Mouse (Mus musculus) embryonic facial prominence, embryonic 15.5 days (tissue): ENCODE measurements around the gene Apom. TPM values are rescaled to one million over a fixed set of nuclear protein-coding genes. Genes with fewer than 3 reads are reported as not detected.
A peak's percentile ranks its signal among the peaks of the same experiment; 100 is the strongest.

Source experiments
- ATAC-seq: fragments of 200-750 bp; cut with Nextera tagmentation; 2 replicates; pipeline ENCODE4 v1.8.0; 2017; ENCODE audit warnings: low read depth, moderate TSS enrichment; ENCODE audit not compliant: insufficient number of reproducible peaks, low FRiP score, low TSS enrichment
- H3K27ac ChIP-seq: fragments of 300-500 bp; sonication (generic); replicated peaks from 2 replicates; pipeline ENCODE4 v1.5.1; 2015; ENCODE audit warnings: mild to moderate bottlenecking, inconsistent platforms
- H3K27me3 ChIP-seq: fragments of 300-500 bp; sonication (generic); 2 replicates; pipeline ENCODE4 v1.6.1; 2015; ENCODE audit warnings: inconsistent platforms
- H3K36me3 ChIP-seq: fragments of 300-500 bp; sonication (generic); 2 replicates; pipeline ENCODE4 v1.6.1; 2015; ENCODE audit warnings: mild to moderate bottlenecking, inconsistent platforms
- H3K4me1 ChIP-seq: fragments of 300-500 bp; sonication (generic); 2 replicates; pipeline ENCODE4 v1.6.1; 2015; ENCODE audit warnings: inconsistent platforms
- H3K4me2 ChIP-seq: fragments of 300-500 bp; sonication (generic); replicated peaks from 2 replicates; pipeline ENCODE4 v1.6.1; 2015; ENCODE audit warnings: mild to moderate bottlenecking, inconsistent platforms
- H3K4me3 ChIP-seq: fragments of 300-500 bp; sonication (generic); replicated peaks from 2 replicates; pipeline ENCODE4 v1.5.1; 2015; ENCODE audit warnings: mild to moderate bottlenecking, inconsistent platforms
- H3K9ac ChIP-seq: fragments of 300-500 bp; sonication (generic); 2 replicates; pipeline ENCODE4 v1.6.1; 2015; ENCODE audit warnings: inconsistent platforms
- H3K9me3 ChIP-seq: fragments of 300-500 bp; sonication (generic); replicated peaks from 2 replicates; pipeline ENCODE4 v1.6.1; 2016; ENCODE audit warnings: inconsistent platforms
- WGBS: fragments of 180-500 bp; shearing (Covaris S2); methylation state at CpG from one replicate; pipeline ENCODE4 v1.1.7; 2015; 5-methylcytosine and 5-hydroxymethylcytosine counted together
- polyA plus RNA-seq: library from polyadenylated mRNA; unstranded; fragments of >200 nt; fragmentation: Nextera tagmentation; extraction: Ambion mirVana; gene quantifications from 2 replicates; pipeline ENCODE4 v1.2.1, GENCODE M21; 2015

Gene Apom
- polyA plus RNA-seq, 1 experiment from 2014 or later, result not detected

DNA sequence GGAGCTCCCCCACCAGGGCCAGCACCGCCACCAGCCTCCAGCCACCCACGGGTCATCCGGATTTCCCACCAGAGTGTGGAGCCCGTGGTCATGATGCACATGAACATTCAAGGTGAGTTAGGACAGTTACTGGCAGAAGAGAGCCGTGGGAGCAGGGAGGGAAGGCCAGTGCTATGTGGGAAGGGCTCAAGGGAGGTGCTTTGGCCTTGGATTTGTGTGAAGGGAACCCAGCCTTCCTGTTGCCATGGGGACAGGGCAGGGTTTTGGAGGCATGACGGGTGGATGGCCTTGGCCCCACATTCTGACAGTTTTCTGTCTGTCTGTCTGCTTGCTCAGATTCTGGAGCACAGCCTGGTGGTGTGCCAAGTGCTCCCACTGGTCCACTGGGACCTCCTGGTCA is 10.1 kb upstream of the Apom start:
- H3K4me2 ChIP-seq, result no peak overlapping the region
- peaks cover 96% of the 10 kb centered on the region for H3K36me3 ChIP-seq
- H3K9me3 ChIP-seq, result no peaks in the 10 kb centered on the region
- no peaks in the 10 kb centered on the region for H3K27me3 ChIP-seq
- no peak overlapping the region for H3K27ac ChIP-seq
- WGBS, result 89% methylated on average over 6 of the region's 6 CpGs
- peaks cover 9% of the 10 kb centered on the region for H3K4me1 ChIP-seq
- no peak overlapping the region for H3K4me3 ChIP-seq
- ATAC-seq, result no peak
- no peak overlapping the region for H3K9ac ChIP-seq

DNA sequence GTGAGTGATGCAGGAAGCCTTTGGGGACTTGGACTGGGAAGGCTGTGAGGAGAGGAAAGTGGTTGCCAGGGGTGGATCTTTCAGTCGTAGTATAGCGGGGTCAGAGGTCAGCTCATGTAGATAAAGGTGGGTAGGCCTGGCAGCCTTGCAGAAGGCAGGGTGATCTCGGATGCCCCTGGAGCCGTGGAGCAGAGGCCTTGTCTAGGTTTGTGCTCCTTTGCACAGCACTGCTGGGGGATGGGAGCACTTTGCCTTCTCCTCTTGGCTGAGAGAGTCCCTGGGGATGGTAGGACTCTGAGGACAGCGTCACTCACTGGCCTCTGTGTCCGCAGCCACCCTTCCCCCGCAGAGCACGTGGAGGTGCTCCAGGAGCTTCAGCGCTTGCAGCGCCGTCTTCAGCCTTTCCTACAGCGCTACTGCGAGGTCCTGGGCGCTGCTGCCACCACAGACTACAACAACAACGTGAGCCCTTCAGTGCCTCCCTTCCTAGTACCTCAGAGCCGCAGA is 8.7 kb upstream of the Apom start:
- peaks cover 82% of the 10 kb centered on the region for H3K36me3 ChIP-seq
- no peak overlapping the region for H3K9ac ChIP-seq
- ATAC-seq, result no peak
- no peak overlapping the region for H3K4me3 ChIP-seq
- no peaks in the 10 kb centered on the region for H3K27me3 ChIP-seq
- H3K4me1 ChIP-seq, result peaks cover 18% of the 10 kb centered on the region
- H3K9me3 ChIP-seq, result no peaks in the 10 kb centered on the region
- H3K27ac ChIP-seq, result no peak overlapping the region
- WGBS, result 82% methylated on average over 16 of the region's 16 CpGs
- H3K4me2 ChIP-seq, result no peak overlapping the region

DNA sequence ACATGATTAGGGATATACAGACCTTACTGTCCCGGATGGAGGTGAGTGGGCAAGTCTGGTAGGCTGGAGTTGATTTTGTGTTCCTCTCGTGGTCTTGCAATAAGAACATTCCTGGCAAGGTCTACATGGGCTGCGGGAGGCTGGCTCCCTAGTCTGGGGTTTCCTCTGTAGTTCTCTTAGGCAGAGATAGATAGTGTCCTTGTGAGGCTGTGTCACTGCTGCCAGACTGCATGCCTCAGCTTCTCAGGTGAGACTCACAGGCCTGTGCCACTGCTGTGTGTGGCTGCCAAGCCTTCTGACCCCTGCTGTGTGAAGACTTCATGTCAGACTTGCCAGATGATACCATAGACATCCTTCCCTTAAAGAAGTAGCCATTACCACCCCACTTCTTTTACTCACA is 7.4 kb upstream of the Apom start:
- no peak overlapping the region for H3K4me3 ChIP-seq
- no peak overlapping the region for H3K4me2 ChIP-seq
- H3K27ac ChIP-seq, result no peak overlapping the region
- peaks cover 69% of the 10 kb centered on the region for H3K36me3 ChIP-seq
- H3K4me1 ChIP-seq, result peaks cover 18% of the 10 kb centered on the region
- WGBS, result 81% methylated on average over 3 of the region's 3 CpGs
- H3K9me3 ChIP-seq, result no peaks in the 10 kb centered on the region
- 0 out of 2 replicates have a peak overlapping the region, but pooled peaks have one; percentile 9 for H3K9ac ChIP-seq
- no peak for ATAC-seq
- H3K27me3 ChIP-seq, result no peaks in the 10 kb centered on the region

DNA sequence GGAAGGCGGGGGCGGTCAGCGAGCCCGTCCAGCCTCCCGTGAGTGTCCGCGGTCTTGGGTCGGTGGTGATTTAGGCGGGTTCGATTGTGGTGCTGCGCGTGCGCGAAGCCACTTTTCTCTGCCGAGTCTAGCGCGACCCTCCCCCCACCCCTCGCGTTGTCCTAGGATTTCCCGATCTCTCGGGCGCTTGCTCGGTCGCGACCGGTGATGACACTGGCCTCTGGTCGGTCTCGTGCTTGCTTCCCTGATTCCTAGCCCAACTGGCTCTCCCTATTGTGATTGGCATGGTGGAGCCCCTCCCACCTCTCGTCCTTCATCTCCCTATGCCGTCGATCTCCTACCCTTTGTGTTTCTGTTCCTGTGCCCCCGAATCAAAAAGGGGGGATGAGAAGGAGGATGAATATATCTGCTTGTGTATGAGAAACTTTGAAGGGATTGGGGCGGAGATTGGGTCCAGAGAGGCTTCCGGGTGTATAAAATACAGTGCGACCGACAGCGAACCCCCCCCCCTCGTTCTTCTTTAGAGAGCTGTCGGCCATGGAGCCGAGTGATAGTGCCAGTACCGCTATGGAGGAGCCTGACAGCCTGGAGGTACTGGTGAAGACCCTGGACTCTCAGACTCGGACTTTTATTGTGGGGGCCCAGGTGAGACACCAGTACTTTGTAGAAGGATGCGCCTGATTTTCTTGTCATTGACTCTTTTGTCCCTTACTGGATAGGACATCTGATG is 3.9 kb upstream of the Apom start:
- H3K4me2 ChIP-seq, result peak overlapping the region; percentile 80
- peaks cover 18% of the 10 kb centered on the region for H3K4me1 ChIP-seq
- peak overlapping the region; percentile 68 for H3K9ac ChIP-seq
- peak overlapping the region; percentile 78 for H3K4me3 ChIP-seq
- H3K27ac ChIP-seq, result peak overlapping the region; percentile 96
- peak; percentile 39 for ATAC-seq
- no peaks in the 10 kb centered on the region for H3K9me3 ChIP-seq
- no peaks in the 10 kb centered on the region for H3K27me3 ChIP-seq
- WGBS, result 2% methylated on average over 43 of the region's 43 CpGs
- peaks cover 35% of the 10 kb centered on the region for H3K36me3 ChIP-seq

DNA sequence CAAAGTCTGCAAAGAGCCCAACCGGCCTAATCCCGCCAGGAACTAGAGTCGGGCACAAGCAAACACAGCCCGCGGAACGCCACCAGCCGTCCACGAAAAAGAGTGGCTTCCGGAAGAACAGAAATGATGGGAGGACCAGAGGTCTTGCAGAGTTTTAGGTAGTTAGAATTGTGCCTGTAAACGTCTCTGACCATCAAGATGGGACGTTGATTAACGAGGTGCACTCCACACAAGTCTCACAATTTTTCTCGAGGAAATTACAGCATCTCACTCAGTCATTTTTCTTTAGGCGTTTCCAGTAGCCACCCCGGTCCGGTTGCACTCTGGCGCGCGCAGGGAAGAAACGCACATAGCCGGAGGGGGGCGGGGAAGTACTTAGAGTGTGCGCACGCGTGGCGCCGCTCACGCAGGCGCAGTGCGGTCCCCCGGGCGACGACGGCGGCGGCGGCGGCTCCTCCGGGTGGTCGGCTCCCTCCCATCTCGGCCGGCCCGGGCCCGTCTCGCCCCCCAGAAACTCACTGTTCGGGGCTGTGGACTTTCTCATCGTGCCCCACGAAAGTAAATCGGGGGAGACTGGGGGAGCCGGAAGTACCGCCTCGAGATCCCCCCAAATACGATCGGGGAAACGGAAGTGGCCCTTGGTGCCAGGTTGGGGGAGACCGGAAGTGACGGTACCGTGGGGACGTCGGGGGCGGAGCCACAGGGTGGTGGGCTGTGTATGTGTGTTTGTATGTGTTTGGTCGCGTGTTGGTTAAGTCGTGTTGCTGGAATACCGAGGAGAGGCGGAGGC is 3.1 kb upstream of the Apom start, which contains the start of gene Bag6:
Gene Bag6, plus strand, starts transcription at position 378 of the 790 bp plus-strand sequence.
- ATAC-seq, result peak; percentile 95
- H3K4me3 ChIP-seq, result peak within 1 kb of the TSS; percentile 78
- under 1% methylated on average over 66 of the region's 66 CpGs for WGBS

DNA sequence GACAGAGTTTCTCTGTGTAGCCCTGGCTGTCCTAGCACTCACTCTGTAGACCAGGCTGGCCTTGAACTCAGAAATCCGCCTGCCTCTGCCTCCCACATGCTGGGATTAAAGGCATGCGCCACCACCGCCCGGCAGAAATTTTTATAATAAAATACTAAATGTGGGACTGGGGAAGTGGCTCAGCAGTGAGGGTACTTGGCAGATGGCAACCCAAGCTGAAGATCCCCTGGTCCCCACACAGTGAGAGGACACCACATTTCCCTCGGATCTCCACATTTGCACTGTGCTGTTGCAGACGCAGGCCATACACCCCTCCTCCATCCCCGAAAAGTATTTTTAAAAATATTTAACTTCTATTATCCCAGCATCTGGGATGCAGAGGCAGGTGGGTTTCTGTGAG is 1.7 kb upstream of the Apom start:
- H3K9ac ChIP-seq, result no peak overlapping the region
- H3K27ac ChIP-seq, result no peak overlapping the region
- no peak for ATAC-seq
- H3K9me3 ChIP-seq, result no peaks in the 10 kb centered on the region
- no peaks in the 10 kb centered on the region for H3K27me3 ChIP-seq
- peaks cover 23% of the 10 kb centered on the region for H3K36me3 ChIP-seq
- peaks cover 20% of the 10 kb centered on the region for H3K4me1 ChIP-seq
- 92% methylated on average over 7 of the region's 7 CpGs for WGBS
- H3K4me3 ChIP-seq, result no peak overlapping the region
- H3K4me2 ChIP-seq, result no peak overlapping the region

More for the DNA sequence above, 3.1 kb upstream of the Apom start, which contains the start of gene Bag6:
- H3K27me3 ChIP-seq, result no peaks in the 10 kb centered on the region
- H3K27ac ChIP-seq, result peak within 1 kb of the TSS; percentile 96
- no peaks in the 10 kb centered on the region for H3K9me3 ChIP-seq
- H3K9ac ChIP-seq, result peak within 1 kb of the TSS; percentile 68
- peaks cover 34% of the 10 kb centered on the region for H3K36me3 ChIP-seq
- H3K4me2 ChIP-seq, result peak within 1 kb of the TSS; percentile 80
- peaks cover 18% of the 10 kb centered on the region for H3K4me1 ChIP-seq

DNA sequence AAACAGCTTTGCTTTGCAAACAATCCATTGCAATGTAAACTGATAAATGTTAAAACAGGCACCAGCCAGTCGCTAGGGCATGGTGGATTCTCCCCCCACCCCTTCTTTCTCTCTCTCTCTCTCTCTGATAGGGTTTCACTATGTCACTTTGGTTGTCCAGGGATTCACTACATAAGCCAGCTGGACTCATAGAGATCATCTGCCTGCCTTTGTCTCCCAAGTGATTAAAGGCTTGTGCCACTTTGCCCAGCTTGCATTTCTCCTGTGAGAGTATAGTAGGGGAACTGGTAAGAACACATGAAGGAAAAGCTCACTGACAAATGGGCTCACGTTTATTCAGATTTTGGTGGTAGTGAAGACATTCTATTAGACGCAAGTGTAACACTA is 317 bp upstream of the Apom start:
- peaks cover 24% of the 10 kb centered on the region for H3K4me1 ChIP-seq
- H3K4me2 ChIP-seq, result no peak overlapping the region
- peaks cover 12% of the 10 kb centered on the region for H3K36me3 ChIP-seq
- no peaks in the 10 kb centered on the region for H3K27me3 ChIP-seq
- no peaks in the 10 kb centered on the region for H3K9me3 ChIP-seq
- no peak overlapping the region for H3K27ac ChIP-seq
- 76% methylated on average over 3 of the region's 3 CpGs for WGBS
- no peak overlapping the region for H3K9ac ChIP-seq
- H3K4me3 ChIP-seq, result no peak overlapping the region
- no peak for ATAC-seq

DNA sequence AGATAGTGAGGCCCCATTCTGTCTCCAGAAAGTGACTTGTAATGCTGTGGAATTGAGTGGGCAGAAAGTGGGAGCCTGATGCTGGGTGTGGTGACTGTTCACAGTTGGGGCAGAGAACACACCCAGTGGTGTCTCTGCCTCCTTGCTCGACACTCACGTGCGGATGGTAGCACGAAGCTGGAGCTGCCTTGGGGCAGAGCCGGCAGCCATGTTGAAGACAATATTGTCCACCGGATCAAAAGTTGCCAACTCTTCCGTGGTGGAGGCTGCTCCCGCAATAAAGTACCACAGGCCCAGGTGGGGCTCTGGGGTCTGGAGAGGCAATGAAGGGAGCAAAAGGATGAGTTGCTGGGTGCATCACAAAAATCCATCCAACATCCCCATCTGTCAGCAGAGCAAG is 812 bp downstream of the Apom start:
- no peak overlapping the region for H3K9ac ChIP-seq
- no peaks in the 10 kb centered on the region for H3K9me3 ChIP-seq
- H3K27me3 ChIP-seq, result no peaks in the 10 kb centered on the region
- 84% methylated on average over 8 of the region's 8 CpGs for WGBS
- H3K36me3 ChIP-seq, result peaks cover 12% of the 10 kb centered on the region
- no peak overlapping the region for H3K4me3 ChIP-seq
- no peak for ATAC-seq
- no peak overlapping the region for H3K4me2 ChIP-seq
- H3K4me1 ChIP-seq, result peaks cover 21% of the 10 kb centered on the region
- H3K27ac ChIP-seq, result no peak overlapping the region

DNA sequence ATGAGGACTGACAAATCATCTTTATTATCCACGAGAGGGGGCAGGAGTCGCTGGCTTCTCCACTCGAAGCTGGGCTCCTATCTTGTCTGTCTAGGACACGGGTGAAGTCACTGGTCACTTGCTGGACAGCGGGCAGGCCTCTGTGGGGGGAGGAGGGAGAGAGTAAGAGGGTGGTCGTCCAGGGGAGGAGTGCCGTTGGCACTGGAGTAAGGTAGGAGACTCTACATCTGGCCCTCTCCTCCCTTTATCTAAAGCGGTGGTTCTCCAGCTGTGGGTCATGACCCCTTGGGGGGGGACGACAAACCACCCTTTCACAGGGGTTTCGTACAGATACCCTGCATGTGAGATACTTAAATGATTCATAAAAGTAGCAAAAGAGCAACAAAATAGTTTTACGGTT is 2.9 kb downstream of the Apom start:
- no peak for ATAC-seq
- H3K27me3 ChIP-seq, result no peaks in the 10 kb centered on the region
- 70% methylated on average over 11 of the region's 11 CpGs for WGBS
- peaks cover 13% of the 10 kb centered on the region for H3K36me3 ChIP-seq
- H3K4me2 ChIP-seq, result no peak overlapping the region
- no peak overlapping the region for H3K4me3 ChIP-seq
- H3K4me1 ChIP-seq, result peaks cover 31% of the 10 kb centered on the region
- H3K9me3 ChIP-seq, result no peaks in the 10 kb centered on the region
- no peak overlapping the region for H3K27ac ChIP-seq
- H3K9ac ChIP-seq, result no peak overlapping the region

DNA sequence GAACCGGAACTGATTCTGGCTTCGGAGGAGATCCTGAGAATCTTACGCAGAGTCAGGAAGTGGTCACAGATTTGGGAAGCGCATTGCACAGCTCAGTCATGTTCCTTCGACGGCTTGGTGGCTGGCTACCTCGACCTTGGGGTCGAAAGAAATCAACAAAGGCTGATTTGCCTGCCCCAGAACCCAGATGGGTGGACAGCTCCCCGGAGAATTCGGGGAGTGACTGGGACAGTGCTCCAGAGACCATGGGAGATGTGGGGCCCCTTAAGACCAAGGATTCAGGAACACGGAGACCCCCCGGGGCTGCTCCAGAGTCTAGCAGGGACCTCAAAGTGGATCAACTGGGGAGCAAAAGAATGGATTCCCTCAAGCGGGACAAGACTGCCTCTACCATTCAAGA is 4.8 kb downstream of the Apom start:
- no peaks in the 10 kb centered on the region for H3K9me3 ChIP-seq
- H3K9ac ChIP-seq, result peak overlapping the region; percentile 73
- H3K27me3 ChIP-seq, result no peaks in the 10 kb centered on the region
- H3K4me2 ChIP-seq, result peak overlapping the region; percentile 71
- 70% methylated on average over 13 of the region's 13 CpGs for WGBS
- H3K4me1 ChIP-seq, result peaks cover 38% of the 10 kb centered on the region
- H3K27ac ChIP-seq, result peak overlapping the region; percentile 89
- ATAC-seq, result no peak
- peaks cover 16% of the 10 kb centered on the region for H3K36me3 ChIP-seq
- peak overlapping the region; percentile 63 for H3K4me3 ChIP-seq

DNA sequence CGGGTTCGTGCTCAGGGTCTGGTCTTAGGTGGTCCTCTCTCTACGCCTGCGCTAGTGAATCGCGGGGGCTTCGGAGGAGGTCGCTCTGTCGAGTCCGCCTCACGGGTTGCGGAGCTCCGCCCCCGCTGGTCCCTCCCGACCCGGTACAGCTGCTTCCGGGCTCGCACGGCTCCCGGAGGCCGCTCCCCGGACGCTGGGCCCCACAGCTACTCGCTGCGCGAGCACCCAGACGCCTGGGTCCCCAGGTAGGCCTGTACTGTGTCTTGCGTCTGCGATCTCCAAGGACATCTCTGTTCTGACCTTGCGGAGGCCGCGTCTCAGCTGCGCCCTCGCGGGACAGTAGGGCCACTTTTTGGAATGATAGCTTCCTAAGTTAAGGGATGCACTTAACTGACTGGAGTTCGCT is 5.6 kb downstream of the Apom start, which contains the start of gene D17H6S53E:
Gene D17H6S53E, plus strand, starts transcription at position 168 of the 406 bp plus-strand sequence.
- Histone ChIP-seq H3K4me2 (peak within 1 kb of the TSS; percentile 71), H3K27ac (peak within 1 kb of the TSS; percentile 89), H3K4me1 (peaks cover 40% of the 10 kb centered on the region), H3K27me3 (no peaks in the 10 kb centered on the region), H3K4me3 (peak within 1 kb of the TSS; percentile 63), H3K36me3 (peaks cover 16% of the 10 kb centered on the region), H3K9me3 (no peaks in the 10 kb centered on the region), H3K9ac (peak within 1 kb of the TSS; percentile 73)
- peak; percentile 56 for ATAC-seq
- WGBS, result under 1% methylated on average over 36 of the region's 36 CpGs
